Mouse (Mus musculus): ENCODE results near the gene Lingo1.

Gene Lingo1

DNA sequence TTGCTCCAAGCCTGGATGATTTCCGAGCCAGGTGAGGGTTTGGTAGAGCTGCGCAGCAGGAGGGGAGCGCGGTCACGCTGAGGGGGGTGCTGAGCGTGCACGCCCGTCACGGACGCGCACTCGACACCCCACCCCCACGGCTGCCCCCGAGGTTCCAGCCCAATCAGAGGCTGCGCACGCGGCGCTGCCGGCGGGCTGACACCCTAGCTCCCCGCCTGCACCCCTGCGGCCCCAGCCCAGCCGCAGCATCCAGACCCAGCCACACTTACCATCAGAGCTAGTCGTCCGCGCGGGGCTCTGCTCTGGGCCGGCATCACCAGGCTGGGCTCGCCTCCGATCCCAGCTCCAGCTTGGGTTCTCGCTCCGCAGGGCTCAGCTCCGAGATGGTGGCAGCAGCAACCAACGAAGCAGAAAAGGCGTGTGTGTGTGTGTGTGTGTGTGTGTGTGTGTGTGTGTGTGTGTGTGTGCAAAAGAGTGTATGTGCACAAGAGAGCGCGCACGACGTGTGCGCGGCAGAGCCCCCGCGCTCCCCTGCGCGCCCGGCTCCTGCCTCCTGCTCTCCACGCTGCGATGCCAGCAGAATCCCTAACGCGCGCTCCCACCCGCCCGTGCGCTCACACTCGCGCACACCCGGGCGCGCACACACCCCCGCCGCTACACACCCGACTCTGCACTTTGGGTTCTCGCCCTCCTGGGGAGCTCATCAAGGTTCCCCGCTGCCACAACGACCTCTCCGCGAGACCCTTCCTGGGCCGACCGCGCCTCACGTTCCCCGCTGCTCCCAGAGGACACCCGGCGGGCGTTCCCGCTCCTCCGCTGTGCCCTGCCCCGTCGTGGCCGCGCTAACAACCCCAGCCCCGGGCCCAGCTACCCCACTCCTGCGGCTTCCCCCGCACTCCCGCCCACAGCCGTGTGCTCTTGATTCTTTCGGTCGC is at the start of gene Lingo1:
Lingo1 (minus strand) TSS at position 748 of the 935 bp plus-strand sequence.
- DNase-seq (ENCODE audit: low read depth), result no peak

DNA sequence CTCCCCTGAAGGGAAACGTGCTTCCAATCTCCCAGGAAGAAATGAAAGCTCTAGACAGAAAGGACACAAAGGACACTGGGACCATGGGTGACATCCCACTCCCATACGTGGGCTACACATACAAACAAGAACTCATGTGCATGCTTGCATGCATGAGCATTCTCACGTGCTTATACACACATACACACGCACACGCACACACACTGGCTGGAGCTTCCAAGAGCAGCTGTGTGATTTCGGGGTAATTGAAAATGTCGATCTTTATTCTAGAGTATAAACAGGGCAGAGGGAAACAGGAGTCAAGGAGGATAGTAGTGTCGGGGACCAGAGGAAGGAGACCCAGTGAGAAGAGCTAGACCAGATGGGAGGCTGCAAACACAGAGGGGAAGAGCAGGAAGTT is 48.4 kb upstream of the Lingo1 start:
- DNase-seq (ENCODE audit: low read depth), result no peak

DNA sequence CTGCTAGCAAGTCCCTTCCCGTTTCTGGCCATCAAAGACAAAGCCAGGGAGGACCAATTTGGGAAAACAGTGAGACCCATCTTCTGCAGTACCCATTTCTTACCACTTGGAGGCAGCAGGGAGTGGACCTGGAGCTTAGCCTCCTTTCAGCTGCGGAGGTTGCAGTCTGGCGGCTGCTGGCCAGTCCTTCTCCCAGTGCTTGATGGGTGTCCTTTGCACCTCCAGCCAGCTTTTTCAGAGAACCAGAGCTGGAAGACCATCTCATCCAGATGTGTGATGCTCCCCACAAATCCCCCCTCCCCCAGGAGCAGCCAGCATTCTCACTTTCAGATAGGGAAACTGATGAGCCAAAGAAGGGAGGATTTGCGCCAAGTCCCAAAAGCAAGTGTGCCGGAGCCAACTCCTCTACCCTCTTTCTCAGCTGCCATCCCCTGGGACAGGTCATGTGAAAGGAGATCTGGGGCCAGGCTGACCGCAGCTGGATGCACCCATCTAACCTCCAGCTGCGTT is 47.5 kb upstream of the Lingo1 start:
- peak; percentile 33 for DNase-seq (ENCODE audit: low read depth)

DNA sequence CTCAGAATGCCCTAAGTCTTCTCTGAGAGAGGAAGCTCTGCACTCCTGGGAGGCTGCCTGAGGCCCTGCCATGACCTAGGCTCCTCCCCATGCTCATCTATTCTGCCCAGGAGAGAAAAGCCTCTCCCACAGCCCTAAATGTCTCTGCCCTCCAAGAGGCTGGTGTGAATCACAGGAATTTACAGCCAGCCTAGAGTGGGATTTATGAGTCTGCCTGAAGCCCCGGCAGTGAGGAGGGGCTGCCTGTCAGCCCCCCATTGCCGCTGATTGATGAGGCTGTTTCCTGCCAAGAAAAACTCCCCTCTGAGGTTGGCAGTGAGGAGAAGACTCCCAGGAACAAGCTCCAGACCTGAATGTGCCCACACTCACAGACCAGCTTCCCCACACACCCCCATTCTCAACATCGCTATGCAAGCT is 46.0 kb upstream of the Lingo1 start:
- no peak for DNase-seq (ENCODE audit: low read depth)

DNA sequence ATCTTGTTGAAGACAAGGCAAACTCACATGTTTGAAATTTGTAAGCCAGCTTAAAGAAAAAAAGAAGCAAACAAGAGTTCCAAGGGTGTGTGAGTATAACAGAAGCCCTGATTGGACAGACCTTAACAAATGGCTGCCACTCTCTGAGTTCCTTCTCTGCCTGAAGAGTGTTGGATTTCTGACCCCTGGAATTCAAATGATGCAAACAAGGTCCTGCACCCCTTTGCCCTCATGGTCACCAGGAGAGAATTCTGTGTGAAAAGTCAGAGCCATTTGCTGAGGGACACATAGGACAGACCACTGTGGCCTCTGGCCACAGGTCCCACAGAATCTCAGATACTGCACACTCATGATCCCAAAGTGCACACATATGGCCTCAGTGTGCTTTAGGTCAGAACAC is 45.6 kb upstream of the Lingo1 start:
- DNase-seq (ENCODE audit: low read depth), result no peak

DNA sequence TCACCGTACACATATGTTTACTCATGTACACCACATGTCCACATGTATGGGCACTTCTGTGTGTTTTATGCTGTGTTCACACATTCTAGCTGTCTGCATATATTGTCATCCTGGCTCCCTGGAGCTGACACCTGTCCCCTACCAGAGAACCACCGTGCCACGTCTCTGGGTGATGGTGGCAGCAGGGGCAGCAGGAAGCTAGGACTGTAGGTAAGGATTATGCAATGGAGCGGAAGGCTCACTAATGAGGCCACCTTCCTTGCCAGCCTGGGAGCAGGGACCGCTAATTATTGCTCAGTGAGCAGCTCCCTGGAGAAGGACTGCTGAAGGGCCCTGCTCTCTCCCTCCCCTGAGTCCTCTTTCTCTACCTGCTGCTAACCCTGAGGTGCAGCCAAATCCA is 44.5 kb upstream of the Lingo1 start:
- no peak for DNase-seq (ENCODE audit: low read depth)

DNA sequence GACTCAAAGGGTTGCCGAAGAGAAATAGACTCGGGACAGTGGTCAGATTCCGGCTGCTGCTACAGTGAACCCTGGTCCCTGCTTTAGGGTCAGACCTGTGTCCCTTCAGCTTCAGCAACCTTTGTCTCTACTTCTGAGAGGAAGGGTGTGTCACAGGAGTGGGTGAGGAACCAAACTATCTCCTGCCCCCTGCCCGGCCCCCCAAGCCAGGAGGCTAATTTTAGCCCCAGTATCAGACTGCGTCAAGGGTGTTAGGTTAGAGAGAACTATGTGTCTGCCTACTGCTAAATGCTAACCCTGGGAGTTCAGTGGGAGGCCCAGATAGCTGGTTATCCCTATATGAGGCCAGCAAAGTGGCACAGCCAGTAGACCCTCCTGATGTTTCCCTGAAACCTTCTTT is 38.9 kb upstream of the Lingo1 start:
- no peak for DNase-seq (ENCODE audit: low read depth)

DNA sequence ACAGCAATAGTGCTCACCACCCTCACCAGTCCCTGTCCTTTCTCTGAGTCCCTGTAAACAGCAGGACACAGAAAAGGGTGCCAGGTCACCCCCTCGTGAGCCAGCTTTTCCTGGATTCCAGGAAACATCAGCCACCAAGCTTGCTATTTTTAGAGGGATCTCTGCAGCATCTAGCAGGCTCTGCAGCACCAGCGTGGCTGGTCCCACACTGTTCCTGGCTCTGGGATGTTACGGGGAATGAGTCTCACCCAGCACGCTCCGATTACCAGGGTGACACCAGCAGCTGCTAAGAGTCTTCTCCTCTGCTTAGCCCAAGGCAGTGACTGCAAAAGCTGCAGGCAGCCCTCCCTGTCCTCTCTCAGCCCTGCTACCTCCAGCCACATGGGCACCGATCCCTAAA is 36.6 kb upstream of the Lingo1 start:
- DNase-seq (ENCODE audit: low read depth), result no peak

DNA sequence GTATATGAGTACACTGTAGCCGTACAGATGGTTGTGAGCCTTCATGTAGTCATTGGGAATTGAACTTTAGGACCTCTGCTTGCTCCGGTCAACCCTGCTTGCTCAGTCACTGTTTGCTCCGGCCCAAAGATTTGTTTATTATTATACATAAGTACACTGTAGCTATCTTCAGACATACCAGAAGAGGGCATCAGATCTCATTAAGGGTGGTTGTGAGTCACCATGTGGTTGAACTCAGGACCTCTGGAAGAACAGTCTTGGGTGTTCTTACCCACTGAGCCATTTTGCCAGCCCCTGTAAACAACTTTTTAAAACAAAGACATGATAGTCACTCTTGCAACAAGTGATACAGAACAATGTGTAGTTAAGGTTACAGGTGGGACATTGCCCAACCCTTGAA is 35.6 kb upstream of the Lingo1 start:
- DNase-seq (ENCODE audit: low read depth), result no peak

DNA sequence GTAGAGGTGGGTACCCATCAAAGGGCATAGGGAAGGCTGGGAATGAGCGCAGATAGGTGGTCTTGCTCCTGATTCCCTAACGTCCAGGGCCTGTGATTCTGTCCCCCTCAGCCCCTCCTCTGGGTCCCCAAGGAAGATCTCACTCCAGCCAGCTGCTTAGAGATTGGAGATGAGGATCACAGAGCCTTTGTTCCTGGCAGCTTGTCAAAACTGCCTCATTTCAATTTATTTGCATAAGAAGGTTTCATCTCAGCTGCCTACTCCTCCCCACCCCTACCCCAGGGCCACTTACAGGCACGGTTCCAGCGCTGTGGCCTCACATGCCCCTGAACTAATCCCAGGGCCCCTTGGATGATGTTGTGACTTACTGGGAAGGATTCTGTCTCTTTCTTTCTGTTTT is 33.9 kb upstream of the Lingo1 start:
- DNase-seq (ENCODE audit: low read depth), result no peak

DNA sequence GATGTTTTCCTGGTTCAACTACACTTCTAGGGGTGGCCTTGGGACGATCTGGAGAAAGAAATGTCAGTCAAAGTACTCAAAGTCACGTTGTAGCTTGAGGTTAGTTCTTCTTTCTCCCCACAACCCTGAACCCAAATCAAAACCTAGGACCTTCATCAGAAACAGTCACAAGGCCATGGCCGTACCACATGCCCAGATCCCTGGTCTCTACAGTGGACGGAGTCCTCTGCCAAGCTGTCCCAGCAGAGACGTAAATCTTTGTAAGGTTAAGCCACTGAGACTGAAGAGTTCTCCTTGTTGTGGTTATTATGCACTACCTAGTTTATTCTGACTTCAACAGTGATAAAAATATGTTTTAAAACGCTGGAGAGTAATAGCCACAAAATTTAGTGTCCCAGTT is 32.6 kb upstream of the Lingo1 start:
- no peak for DNase-seq (ENCODE audit: low read depth)

DNA sequence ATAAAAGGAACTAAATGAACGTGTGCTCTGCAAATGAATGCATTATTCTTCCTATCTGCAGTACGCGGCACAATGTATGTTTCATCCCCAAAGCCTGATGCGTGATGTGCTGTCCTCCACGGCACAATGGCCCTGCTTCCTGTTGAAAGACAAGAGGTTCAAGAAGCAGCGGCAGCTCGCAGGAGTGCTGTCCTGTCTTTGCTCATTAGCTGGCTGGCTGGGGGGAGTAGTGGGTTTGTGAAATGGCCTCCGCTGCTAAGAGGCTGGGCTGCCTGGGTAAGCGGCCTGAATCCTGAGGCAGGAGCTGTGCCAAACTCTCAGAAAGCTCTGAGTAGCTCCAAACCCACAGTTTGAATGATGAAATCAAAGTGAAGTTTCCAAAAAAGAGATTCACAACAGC is 31.9 kb upstream of the Lingo1 start:
- DNase-seq (ENCODE audit: low read depth), result no peak

DNA sequence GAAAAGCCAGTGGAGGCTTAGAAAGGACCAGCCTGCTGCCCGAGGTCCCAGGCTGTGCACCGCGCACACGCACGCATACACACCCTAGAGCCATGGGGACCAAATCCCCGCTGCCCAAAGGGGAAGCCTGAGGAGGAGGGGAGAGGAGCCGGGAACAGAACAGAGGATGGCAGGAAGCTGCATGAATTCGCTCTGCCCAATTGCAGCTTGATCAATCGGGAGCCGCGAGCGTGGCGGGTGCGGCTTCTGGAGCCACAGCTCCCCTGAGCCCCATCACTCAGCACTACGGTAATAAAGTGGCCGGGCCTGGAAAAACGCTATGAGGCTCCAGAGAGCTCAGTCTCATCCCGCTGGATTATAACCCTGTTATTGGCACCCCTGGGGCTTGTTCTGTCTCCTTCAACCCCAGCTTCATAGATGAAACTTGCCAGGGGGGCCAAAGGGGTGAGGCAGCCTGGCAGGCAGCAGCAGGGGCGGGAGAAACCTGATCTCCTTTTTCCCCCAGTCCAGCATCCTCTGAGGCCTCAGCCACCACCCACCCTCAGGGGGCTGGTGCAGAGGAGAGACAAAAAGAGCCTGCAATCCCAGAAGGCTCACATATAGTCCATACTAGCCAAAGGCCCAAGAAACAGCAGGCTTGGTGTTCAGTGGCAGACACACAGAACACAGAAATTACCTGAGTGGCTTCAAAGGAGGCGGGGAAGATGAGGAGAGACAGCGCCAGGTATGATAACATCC is 29.4 kb upstream of the Lingo1 start:
- no peak for DNase-seq (ENCODE audit: low read depth)

DNA sequence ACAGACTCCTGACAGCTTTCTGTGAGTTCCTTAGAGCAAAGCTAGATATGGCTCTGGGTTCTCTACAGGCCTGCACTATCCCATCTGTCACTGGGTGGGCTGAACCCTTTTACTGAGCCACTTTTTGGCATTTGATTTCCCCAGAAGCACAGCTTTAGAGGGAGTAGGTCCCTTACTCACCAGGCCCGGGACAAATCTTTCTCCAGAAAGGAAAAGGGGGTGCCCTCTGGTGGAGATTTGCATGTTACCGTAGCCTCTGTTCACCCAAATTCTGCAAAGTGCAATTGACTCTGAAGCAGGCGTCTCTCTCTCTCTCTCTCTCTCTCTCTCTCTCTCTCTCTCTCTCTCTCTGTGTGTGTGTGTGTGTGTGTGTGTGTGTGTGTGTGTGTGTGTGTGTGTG is 28.6 kb upstream of the Lingo1 start:
- DNase-seq (ENCODE audit: low read depth), result peak; percentile 19

DNA sequence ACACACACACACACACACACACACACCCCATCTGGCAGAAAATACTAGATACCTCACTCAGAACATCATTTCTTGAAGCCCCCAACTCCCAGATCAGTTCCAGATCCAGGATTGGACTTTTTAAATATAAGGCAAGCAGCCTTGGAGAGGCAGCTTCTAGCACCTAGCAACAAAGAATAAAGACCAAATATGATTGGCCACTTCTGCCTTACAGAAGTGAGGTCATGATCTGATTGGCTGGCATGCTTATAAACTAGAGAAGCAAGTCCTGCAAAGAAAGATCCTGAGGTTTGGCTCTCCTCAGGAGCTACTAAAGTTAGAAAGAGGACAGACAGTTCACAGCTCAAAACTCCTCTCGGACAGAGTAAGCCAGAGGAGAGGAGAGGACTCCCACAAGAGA is 14.6 kb upstream of the Lingo1 start:
- DNase-seq (ENCODE audit: low read depth), result no peak

DNA sequence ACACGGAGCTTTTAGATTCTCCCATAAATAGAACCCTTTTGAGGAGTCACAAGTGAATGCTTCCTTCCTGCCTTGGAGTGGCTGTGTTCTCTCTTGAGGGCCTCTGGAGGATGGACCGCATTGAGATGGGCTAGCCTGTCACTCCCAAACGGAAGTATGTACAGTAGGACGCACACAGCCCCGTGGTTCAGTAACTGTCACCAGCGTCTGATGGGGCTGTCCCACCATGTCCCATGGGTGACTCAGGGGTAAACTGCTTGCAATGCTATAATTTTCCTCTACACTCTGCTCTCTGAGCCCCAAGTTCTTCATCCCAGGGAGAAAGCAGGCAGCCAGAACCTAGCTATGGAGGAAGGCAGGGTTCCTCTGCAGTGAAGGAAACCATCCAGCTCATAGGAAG is 11.7 kb upstream of the Lingo1 start:
- no peak for DNase-seq (ENCODE audit: low read depth)

DNA sequence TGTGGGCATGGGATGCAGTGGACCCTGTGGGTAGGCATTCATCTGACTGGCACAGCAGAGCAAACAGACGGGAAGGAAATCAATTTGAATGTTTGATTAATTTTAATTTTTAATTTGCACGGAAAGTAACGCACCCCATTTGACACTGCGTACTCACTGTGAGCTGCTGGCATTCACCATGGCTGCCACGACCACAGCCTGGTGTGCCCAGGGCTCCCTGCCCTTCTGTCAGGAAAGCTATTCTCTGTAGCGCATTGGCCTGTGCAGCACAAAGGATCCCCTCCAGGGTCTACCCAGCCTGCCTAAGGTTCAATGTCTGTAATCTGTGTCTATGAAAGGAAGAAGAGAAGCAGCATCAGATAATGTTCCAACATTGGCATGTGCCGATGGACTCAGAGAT is 6.9 kb upstream of the Lingo1 start:
- DNase-seq (ENCODE audit: low read depth), result no peak

DNA sequence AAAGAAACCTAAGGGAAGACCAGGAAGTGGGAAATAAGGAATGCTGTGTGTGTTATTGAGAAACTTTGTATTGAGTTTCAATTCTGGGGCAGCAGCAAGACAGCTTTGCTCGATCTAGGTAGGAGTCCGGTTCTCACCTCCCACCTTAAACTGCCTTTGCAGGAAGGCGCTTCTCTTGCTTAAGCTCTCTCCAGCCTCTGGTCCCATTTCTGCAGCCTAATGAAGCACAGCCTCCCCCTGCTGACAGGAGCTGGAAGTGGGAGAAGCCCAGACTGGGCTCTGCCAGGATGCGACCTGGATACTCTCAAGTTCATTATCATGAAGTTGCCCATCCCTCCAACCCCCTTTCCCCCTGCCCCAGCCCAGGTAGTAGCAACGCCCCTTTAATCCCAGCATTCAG is 1.6 kb upstream of the Lingo1 start:
- DNase-seq (ENCODE audit: low read depth), result no peak

DNA sequence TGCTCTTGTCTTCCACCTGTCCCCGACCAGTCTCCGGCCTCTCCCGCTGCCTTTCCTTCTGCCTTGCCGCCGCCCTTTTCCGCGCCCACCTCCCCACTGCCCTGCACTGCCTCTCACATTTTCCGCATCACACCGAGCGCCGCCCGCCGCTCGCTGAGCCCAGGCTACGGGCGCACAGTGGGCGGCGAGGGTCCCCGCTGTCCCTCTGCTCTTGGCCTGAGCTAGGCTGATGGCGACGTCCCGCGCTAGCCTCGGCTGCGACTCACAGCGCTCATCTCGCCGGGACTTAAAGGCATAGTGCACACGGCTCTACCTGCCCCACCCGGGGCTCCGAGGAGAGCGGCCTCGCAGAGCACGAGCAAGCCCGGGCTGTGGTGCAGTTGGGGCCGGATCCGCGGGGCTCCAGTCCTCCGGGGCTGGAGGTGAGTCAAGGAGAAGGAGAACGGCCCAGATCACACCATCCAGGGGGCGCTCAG is 426 bp upstream of the Lingo1 start:
- DNase-seq (ENCODE audit: low read depth), result no peak

DNA sequence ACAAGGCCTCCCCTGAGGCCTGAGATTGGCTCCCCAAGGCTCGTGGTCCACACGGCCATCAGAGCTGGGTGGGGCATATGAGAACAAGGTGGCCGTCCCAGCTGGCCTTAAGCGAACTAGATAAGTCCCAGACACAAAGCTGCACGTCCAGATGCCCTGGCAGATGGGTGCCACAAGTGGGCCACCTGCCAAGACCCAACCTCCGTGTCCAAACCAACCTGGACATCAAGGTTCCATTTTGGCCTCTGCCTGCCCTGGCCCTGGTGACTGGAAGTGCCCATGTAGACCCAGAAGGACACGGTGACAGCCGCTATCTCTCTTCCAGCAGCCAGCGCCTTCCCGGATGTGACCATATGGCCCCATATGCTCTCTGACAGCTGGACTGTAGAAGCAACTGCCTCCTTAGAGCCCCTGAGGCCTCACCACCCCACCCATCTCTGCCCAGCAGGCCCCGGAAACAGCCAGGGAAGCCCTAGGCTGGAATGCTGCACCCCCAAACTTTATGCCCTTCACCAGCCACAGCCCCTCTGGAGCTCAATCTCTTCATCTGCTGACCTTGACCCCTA is 4.5 kb downstream of the Lingo1 start:
- no peak for DNase-seq (ENCODE audit: low read depth)

DNA sequence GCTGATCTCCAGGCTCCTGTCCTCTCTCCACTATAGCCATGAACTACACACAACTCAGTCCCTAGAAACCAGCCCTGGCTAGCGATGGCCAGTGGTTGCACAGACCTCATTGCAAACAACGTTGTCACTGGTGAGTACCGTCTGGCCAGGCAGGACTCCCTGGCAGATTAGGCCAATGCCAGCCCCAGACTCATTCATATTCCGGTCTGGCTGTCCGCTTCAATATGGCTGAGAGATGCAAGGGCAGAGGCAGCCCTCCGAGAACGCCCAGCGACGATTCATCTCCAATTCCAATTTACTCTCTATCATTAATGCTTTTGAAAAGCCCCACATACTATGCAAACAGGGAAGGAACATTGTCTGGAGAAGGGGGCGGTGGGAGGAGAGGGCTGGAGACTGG is 11.7 kb downstream of the Lingo1 start:
- no peak for DNase-seq (ENCODE audit: low read depth)

DNA sequence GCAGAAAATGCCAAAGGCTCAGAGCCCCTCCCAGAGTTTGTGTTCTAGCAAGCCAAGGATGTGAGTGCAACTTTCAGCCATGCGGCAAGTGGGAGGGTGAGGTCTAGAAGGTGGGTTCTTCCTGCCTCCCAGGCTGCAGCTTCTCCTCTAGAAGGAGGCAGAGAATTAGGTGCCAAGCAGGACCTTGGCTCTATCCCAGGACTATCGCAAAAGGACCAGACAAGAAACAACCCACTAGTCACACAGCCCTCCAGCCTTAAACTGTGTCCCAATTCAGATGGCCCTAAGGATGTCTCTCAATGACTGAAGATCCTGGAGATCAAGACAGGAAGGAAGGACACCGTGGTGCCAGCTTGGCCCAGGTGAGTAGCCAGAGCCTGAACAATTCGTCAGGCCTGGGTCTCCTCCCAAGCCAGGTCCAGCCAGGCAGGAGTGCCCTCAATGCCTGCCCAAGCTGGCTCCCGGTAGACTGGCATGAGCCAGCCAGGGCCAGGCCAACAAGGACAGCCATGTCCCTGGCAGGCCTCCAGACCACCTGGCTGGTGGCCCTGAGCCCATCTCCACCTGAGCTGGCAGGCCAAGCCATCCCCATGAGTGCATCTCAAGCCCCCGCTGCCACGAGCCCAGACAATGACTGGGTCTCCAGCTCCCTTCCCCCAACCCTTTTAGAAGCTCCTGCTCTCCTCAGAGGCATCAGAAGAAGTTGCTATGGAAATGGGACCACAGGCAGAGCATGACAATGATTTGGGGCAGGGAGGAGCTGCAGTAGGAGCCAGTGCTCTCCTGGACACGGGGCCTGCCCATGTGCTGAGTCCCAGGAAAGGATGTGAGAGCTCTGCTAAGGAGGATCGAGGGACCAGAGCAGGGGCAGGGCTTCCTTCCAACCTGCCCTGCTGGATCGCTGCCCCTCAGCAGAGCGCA is 19.1 kb downstream of the Lingo1 start:
- DNase-seq (ENCODE audit: low read depth), result no peak
